Mouse (Mus musculus) kidney, postnatal 0 days (tissue): Measurements from ENCODE around the gene Fbxo2. TPM values are rescaled to one million over a fixed set of nuclear protein-coding genes. Genes with fewer than 3 reads are reported as not detected.
"Not testable (repeated sequence)": the region's sequence is repeated elsewhere in the genome, so short reads cannot be mapped to it uniquely, and the experiment has no call there.

Source experiments
- ATAC-seq: fragments of 200-750 bp; cut with Nextera tagmentation; replicated peaks from 2 replicates; pipeline ENCODE4 v1.8.0; 2017; ENCODE audit warnings: low read depth, moderate number of reproducible peaks, moderate TSS enrichment, moderate library complexity; ENCODE audit not compliant: low FRiP score
- DNase-seq: peaks from one replicate; pipeline ENCODE4 v3.0.0-alpha.2; 2016; ENCODE audit warnings: low spot score
- H3K27ac ChIP-seq: fragments of 300-500 bp; sonication (generic); 2 replicates; pipeline ENCODE4 v1.5.1; 2014; ENCODE audit warnings: mild to moderate bottlenecking
- H3K27me3 ChIP-seq: fragments of 300-500 bp; sonication (generic); 2 replicates; pipeline ENCODE4 v1.6.1; 2014; ENCODE audit warnings: low read length, mixed read lengths; ENCODE audit not compliant: insufficient read depth
- H3K36me3 ChIP-seq: fragments of 300-500 bp; sonication (generic); 2 replicates; pipeline ENCODE4 v1.6.1; 2014; ENCODE audit warnings: low read length, mixed read lengths; ENCODE audit not compliant: insufficient read depth
- H3K4me1 ChIP-seq: fragments of 300-500 bp; sonication (generic); replicated peaks from 2 replicates; pipeline ENCODE4 v1.6.1; 2014; ENCODE audit warnings: antibody characterized with exemption, low read length, mixed read lengths; ENCODE audit not compliant: insufficient read depth
- H3K4me2 ChIP-seq: fragments of 300-500 bp; sonication (generic); 2 replicates; pipeline ENCODE4 v1.6.1; 2014; ENCODE audit warnings: mild to moderate bottlenecking, low read length, moderate library complexity, mixed read lengths
- H3K4me3 ChIP-seq: fragments of 300-500 bp; sonication (generic); replicated peaks from 2 replicates; pipeline ENCODE4 v1.5.1; 2014; ENCODE audit warnings: low read depth, low read length
- H3K9ac ChIP-seq: fragments of 300-500 bp; sonication (generic); 2 replicates; pipeline ENCODE4 v1.6.1; 2014; ENCODE audit warnings: low read depth, low read length
- H3K9me3 ChIP-seq: fragments of 300-500 bp; sonication (generic); replicated peaks from 2 replicates; pipeline ENCODE4 v1.6.1; 2016; ENCODE audit warnings: low read length, inconsistent platforms, mixed read lengths
- CTCF ChIP-seq: IDR thresholded peaks from 2 replicates; pipeline ENCODE4 v1.5.1; 2016; ENCODE audit warnings: antibody characterized with exemption, low read depth, mild to moderate bottlenecking, moderate library complexity
- WGBS: fragments of 180-500 bp; shearing (Covaris S2); extraction: QIAGEN DNeasy Blood & Tissue Kit; methylation state at CpG from one replicate; pipeline ENCODE4 v1.1.7; 2014; 5-methylcytosine and 5-hydroxymethylcytosine counted together
- polyA plus RNA-seq: library from polyadenylated mRNA; unstranded; fragments of >200 nt; fragmentation: Nextera tagmentation; extraction: Ambion mirVana; gene quantifications from 2 replicates; pipeline ENCODE4 v1.2.1, GENCODE M21; 2015

Gene Fbxo2
- polyA plus RNA-seq, 1 experiment from 2014 or later: 3.7 TPM

DNA sequence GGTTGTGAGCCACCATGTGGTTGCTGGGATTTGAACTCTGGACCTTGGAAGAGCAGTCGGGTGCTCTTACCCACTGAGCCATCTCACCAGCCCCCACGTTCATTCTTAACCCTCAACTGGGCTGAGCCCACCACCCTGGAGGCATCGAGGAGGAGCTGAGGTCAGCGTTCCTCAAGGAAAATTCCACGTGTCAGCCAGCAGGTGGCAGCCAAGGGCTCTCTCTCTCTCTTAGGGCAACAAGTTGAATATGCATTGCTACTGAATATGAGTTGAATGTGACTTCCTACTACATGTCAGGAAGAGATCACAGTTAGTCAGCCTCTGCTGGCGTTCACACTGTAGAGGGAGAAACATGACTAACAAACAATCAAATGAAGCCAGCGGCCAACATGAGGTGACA is 7.9 kb downstream of the Fbxo2 start:
- H3K4me1 ChIP-seq: peaks cover 3% of the 10 kb centered on the region; the same call in 1 of the 2 replicates
- no peak overlapping the region for H3K4me3 ChIP-seq
- no peak overlapping the region for H3K4me2 ChIP-seq
- H3K36me3 ChIP-seq: no peaks in the 10 kb centered on the region
- no peak overlapping the region for H3K27ac ChIP-seq
- no peak overlapping the region for H3K9ac ChIP-seq
- H3K27me3 ChIP-seq: peaks cover 38% of the 10 kb centered on the region
- peak; percentile 77 for DNase-seq
- H3K9me3 ChIP-seq: no peaks in the 10 kb centered on the region
- WGBS: 28% methylated on average over 7 of the region's 7 CpGs
- no peak for ATAC-seq
- peak; percentile 83 for TF ChIP-seq CTCF

GRCm38 (mm10) chr4:148169586-148169985 is 9.2 kb downstream of the Fbxo2 start:
- 23% methylated on average over 15 of the region's 15 CpGs for WGBS
- H3K4me1 ChIP-seq: no peaks in the 10 kb centered on the region; the same call in 1 of the 2 replicates
- no peak for ATAC-seq

DNA sequence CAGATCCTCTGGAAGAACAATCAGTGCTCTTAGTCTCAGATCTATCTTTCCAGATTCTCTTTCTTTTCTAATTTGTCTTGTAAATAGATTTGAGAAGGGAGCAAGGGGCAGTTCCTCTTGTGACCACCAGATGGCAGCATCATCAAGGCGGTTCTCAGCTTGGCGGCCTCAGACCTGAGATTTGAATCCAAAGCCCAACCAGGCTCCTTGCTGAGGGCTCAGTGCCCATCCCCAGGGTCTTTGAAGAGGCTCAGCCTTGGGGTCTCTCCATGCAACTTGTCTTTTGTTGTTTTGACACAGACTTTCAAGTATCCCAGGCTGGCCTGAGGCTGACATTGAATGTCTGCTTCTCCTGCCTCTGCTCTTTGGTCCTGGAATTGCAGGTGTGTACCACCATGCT is 10.4 kb downstream of the Fbxo2 start:
- peak; percentile 66 for DNase-seq
- ATAC-seq: no peak
- WGBS: 7% methylated on average over 2 of the region's 2 CpGs

More at GRCm38 (mm10) chr4:148169586-148169985, 9.2 kb downstream of the Fbxo2 start:
- Histone ChIP-seq H3K9me3 (no peaks in the 10 kb centered on the region), H3K27ac (no peak overlapping the region), H3K4me3 (no peak overlapping the region), H3K36me3 (no peaks in the 10 kb centered on the region), H3K4me2 (no peak overlapping the region), H3K9ac (no peak overlapping the region), H3K27me3 (peaks cover 40% of the 10 kb centered on the region)
- no peak for DNase-seq
- no peak for TF ChIP-seq CTCF

DNA sequence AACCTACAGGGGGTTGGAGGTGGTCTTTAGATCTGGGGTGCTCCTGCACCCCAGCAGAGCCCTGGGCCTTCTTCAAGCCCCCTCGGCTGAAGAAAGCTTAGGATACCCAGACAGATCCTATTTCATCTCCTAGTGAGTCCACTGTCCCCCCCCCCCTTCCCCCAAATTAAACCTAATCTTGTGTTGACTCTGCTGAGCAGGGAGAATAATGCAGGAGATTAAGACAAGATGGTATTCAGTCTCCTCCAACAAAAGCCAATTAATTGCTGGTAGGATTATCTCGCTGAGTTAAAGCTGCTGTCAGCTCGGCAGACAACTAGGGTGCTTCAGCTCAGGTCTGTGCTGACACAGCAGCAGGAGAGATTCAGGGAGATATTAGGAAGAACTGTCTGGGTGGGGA is 10.8 kb downstream of the Fbxo2 start:
- Histone ChIP-seq H3K27me3 (peaks cover 32% of the 10 kb centered on the region), H3K27ac (no peak overlapping the region), H3K9ac (no peak overlapping the region), H3K9me3 (no peaks in the 10 kb centered on the region), H3K4me2 (no peak overlapping the region), H3K4me3 (no peak overlapping the region), H3K36me3 (no peaks in the 10 kb centered on the region), H3K4me1 (no peaks in the 10 kb centered on the region; the same call in 1 of the 2 replicates)
- ATAC-seq (no peak), DNase-seq (no peak)
- TF ChIP-seq CTCF: no peak
- WGBS: 51% methylated on average over 3 of the region's 3 CpGs

More for the DNA sequence above, 10.4 kb downstream of the Fbxo2 start:
- Histone ChIP-seq H3K36me3 (no peaks in the 10 kb centered on the region), H3K27me3 (peaks cover 36% of the 10 kb centered on the region), H3K9me3 (no peaks in the 10 kb centered on the region), H3K4me3 (no peak overlapping the region), H3K4me1 (no peaks in the 10 kb centered on the region; the same call in 1 of the 2 replicates), H3K9ac (no peak overlapping the region), H3K4me2 (no peak overlapping the region), H3K27ac (no peak overlapping the region)
- peak; percentile 96 for TF ChIP-seq CTCF

- DNase-seq: no peak
- Histone ChIP-seq H3K9ac (no peak overlapping the region), H3K27ac (no peak overlapping the region), H3K4me1 (no peaks in the 10 kb centered on the region), H3K4me2 (no peak overlapping the region), H3K9me3 (no peaks in the 10 kb centered on the region), H3K27me3 (peaks cover 31% of the 10 kb centered on the region), H3K4me3 (no peak overlapping the region), H3K36me3 (no peaks in the 10 kb centered on the region)
- ATAC-seq: no peak
- no peak for TF ChIP-seq CTCF
- 1% methylated on average over 30 of the region's 30 CpGs for WGBS
Measured at GRCm38 (mm10) chr4:148173811-148174494, 13.5 kb downstream of the Fbxo2 start.

GRCm38 (mm10) chr4:148174495-148174862 is 14.1 kb downstream of the Fbxo2 start:
- WGBS: 22% methylated on average over 12 of the region's 12 CpGs
- ATAC-seq: no peak
- TF ChIP-seq CTCF: no peak
- Histone ChIP-seq H3K4me2 (no peak overlapping the region), H3K9ac (no peak overlapping the region), H3K4me1 (no peaks in the 10 kb centered on the region), H3K27me3 (peaks cover 31% of the 10 kb centered on the region), H3K9me3 (no peaks in the 10 kb centered on the region), H3K36me3 (no peaks in the 10 kb centered on the region), H3K27ac (no peak overlapping the region), H3K4me3 (no peak overlapping the region)
- no peak for DNase-seq

GRCm38 (mm10) chr4:148176603-148177002 is 16.2 kb downstream of the Fbxo2 start:
- not testable (repeated sequence) for H3K9ac ChIP-seq, H3K4me2 ChIP-seq, H3K9me3 ChIP-seq, H3K4me3 ChIP-seq, H3K4me1 ChIP-seq, ATAC-seq, DNase-seq, H3K36me3 ChIP-seq, H3K27ac ChIP-seq
- WGBS: 59% methylated on average over 5 of the region's 6 CpGs
- H3K27me3 ChIP-seq: peaks cover 31% of the 10 kb centered on the region
